In genomic region chr19:36347376-36347775, GRCm38 (mm10) we compare ENCODE assay signal across 7 mouse cellular contexts. TPM values are rescaled to one million over a fixed set of nuclear protein-coding genes. Genes with fewer than 3 reads are reported as not detected.
DNase-seq lines count a peak whose midpoint lies in the region; ATAC-seq and TF ChIP-seq lines count a peak whose summit lies in the region.

No protein-coding gene starts in this region.

- H3ac ChIP-seq in C2C12 (ENCODE audit: control insufficient read depth, insufficient read length, low read depth) = no peak overlapping the region

- no peaks in the 10 kb centered on the region for H3K36me3 ChIP-seq in C2C12 (ENCODE audit: control insufficient read depth, insufficient read depth)
- H3K36me3 ChIP-seq in forebrain, postnatal 0 days (ENCODE audit: insufficient read depth) = no peaks in the 10 kb centered on the region
- no peaks in the 10 kb centered on the region for H3K36me3 ChIP-seq in limb, embryonic 12.5 days

- H3K4me3 ChIP-seq in C2C12 (ENCODE audit: insufficient read depth, poor library complexity, severe bottlenecking) = peak overlapping the region; percentile 65
- H3K4me3 ChIP-seq in forebrain, postnatal 0 days (ENCODE audit: low read depth, low read length) = peak overlapping the region; percentile 82; the same call in 1 of the 2 replicates
- peak overlapping the region; percentile 79; the same call in 1 of the 2 replicates for H3K4me3 ChIP-seq in limb, embryonic 12.5 days (replicated peaks)
- H3K4me3 ChIP-seq in olfactory bulb, adult 2 months (ENCODE audit: insufficient read depth, low read depth, low read length) = peak overlapping the region; percentile 85

- H3K27me3 ChIP-seq in C2C12 (ENCODE audit: control insufficient read depth, insufficient read depth, insufficient read length) = no peaks in the 10 kb centered on the region
- 0 out of 2 replicates have a peak, but pooled peaks cover 3% of the 10 kb centered on the region for H3K27me3 ChIP-seq in forebrain, postnatal 0 days (ENCODE audit: insufficient read depth, low read length)
- H3K27me3 ChIP-seq in limb, embryonic 12.5 days = peaks cover 65% of the 10 kb centered on the region

- no peak overlapping the region for H3K9ac ChIP-seq in forebrain, postnatal 0 days
- H3K9ac ChIP-seq in limb, embryonic 12.5 days (replicated peaks) = no peak overlapping the region

- no peaks in the 10 kb centered on the region for H3K9me3 ChIP-seq in forebrain, postnatal 0 days (ENCODE audit: low read length)
- no peaks in the 10 kb centered on the region for H3K9me3 ChIP-seq in limb, embryonic 12.5 days

- peaks cover 42% of the 10 kb centered on the region for H3K79me2 ChIP-seq in C2C12 (ENCODE audit: control insufficient read depth, insufficient read depth)

- ATAC-seq in forebrain, postnatal 0 days = no peak
- ATAC-seq in limb, embryonic 12.5 days (ENCODE audit: insufficient number of reproducible peaks, insufficient read depth, low FRiP score, low TSS enrichment, low read depth) = no peak

- H3K4me1 ChIP-seq in forebrain, postnatal 0 days (ENCODE audit: insufficient read depth) = no peaks in the 10 kb centered on the region
- peaks cover 6% of the 10 kb centered on the region; the same call in 1 of the 2 replicates for H3K4me1 ChIP-seq in limb, embryonic 12.5 days (replicated peaks)
- 0 out of 2 replicates have a peak, but pooled peaks cover 10% of the 10 kb centered on the region for H3K4me1 ChIP-seq in olfactory bulb, adult 2 months (ENCODE audit: control insufficient read depth, insufficient read depth, low read length)

- TF ChIP-seq POLR2A in olfactory bulb, adult 2 months (IDR thresholded peaks at IDR 0.05; ENCODE audit: insufficient read depth, low read depth, low read length) = no peak

- 21% methylated on average over 6 of the region's 6 CpGs for WGBS in forebrain, postnatal 0 days
- 25% methylated on average over 6 of the region's 6 CpGs for WGBS in limb, embryonic 12.5 days
- WGBS in olfactory bulb, adult 2 months = 26% methylated on average over 6 of the region's 6 CpGs

- H3K79me3 ChIP-seq in C2C12 (ENCODE audit: low read depth) = peaks cover 18% of the 10 kb centered on the region

- DNase-seq in B cell, adult 2 months = peak; percentile 7 to 12
- no peak for DNase-seq in forebrain, postnatal 0 days
- DNase-seq in testis, postnatal 10 days (ENCODE audit: low spot score) = no peak
- no peak for DNase-seq in c-Kit-positive CD71-positive TER-119-positive erythroid progenitor cells, embryonic 14.5 days (ENCODE audit: low spot score)

- TF ChIP-seq CTCF in C2C12 (IDR thresholded peaks at IDR 0.05; ENCODE audit: control insufficient read depth, insufficient read depth, insufficient read length) = no peak
- TF ChIP-seq CTCF in forebrain, postnatal 0 days (IDR thresholded peaks at IDR 0.05; ENCODE audit: low read depth) = no peak
- no peak for TF ChIP-seq CTCF in olfactory bulb, adult 2 months (IDR thresholded peaks at IDR 0.05; ENCODE audit: insufficient read depth, low read depth, low read length)

- H3K4me2 ChIP-seq in forebrain, postnatal 0 days (ENCODE audit: low read depth) = peak overlapping the region; percentile 93
- peak overlapping the region; percentile 96 for H3K4me2 ChIP-seq in limb, embryonic 12.5 days

- H3K27ac ChIP-seq in forebrain, postnatal 0 days (ENCODE audit: low read depth, low read length) = no peak overlapping the region
- H3K27ac ChIP-seq in limb, embryonic 12.5 days = no peak overlapping the region
- H3K27ac ChIP-seq in olfactory bulb, adult 2 months (ENCODE audit: insufficient read depth, low read depth, low read length) = no peak overlapping the region

TF ChIP-seq in C2C12, 6 proteins besides CTCF, POLR2A, EP300 and RAD21:
- no peak for TF ChIP-seq CEBPB (IDR thresholded peaks at IDR 0.05; ENCODE audit: low read depth)
- no peak for TF ChIP-seq MYOG (IDR thresholded peaks at IDR 0.05; ENCODE audit: control insufficient read depth, extremely low read depth, insufficient read length)
- TF ChIP-seq FOSL1 (IDR thresholded peaks at IDR 0.05; ENCODE audit: insufficient read depth, low read length, poor library complexity, severe bottlenecking) = no peak
- no peak for TF ChIP-seq USF1 (IDR thresholded peaks at IDR 0.05; ENCODE audit: low read depth)
- TF ChIP-seq MYOD1 (IDR thresholded peaks at IDR 0.05; ENCODE audit: control insufficient read depth, insufficient read length, low read depth) = no peak
- no peak for TF ChIP-seq MAX (IDR thresholded peaks at IDR 0.05)

RNA-seq across cellular contexts. Expression of gene Pcgf5, which starts 0.7 kb away (rescaled TPM):
- 11.0 TPM for polyA plus RNA-seq in C2C12 (2012; fragmentation: generic; extraction: Trizol)
- total RNA-seq in forebrain, postnatal 0 days (2014; rRNA removed) = 3.1 and 5.1 TPM in 2 replicates
- polyA plus RNA-seq in forebrain, postnatal 0 days (2015; fragmentation: Nextera tagmentation; extraction: Ambion mirVana) = 5.1 and 7.4 TPM in 2 replicates
- 5.6 and 5.9 TPM in 2 replicates for polyA plus RNA-seq in limb, embryonic 12.5 days (2016; fragmentation: Nextera tagmentation; extraction: Ambion mirVana)
- 318 TPM in 1 of 2 replicates, not detected in the other for polyA plus RNA-seq in olfactory bulb, adult 2 months (2012; ENCODE audit: insufficient read depth, insufficient read length, low replicate concordance, missing spikeins)

Comparison
In these comparisons a context has a peak if more than half of its experiments do, and no peak if none do; other contexts are left out.
1. DNase-seq: peak in B cell, adult 2 months (2 of 2); none in forebrain, postnatal 0 days (single experiment), testis, postnatal 10 days (single experiment) and c-Kit-positive CD71-positive TER-119-positive erythroid progenitor cells, embryonic 14.5 days (single experiment).
2. Peak in every context shown above with its lines, with median percentiles within 50 percentile points of each other: H3K4me3 ChIP-seq.